Mouse (Mus musculus): ENCODE results near the gene Ssrp1. TPM values are rescaled to one million over a fixed set of nuclear protein-coding genes. Genes with fewer than 3 reads are reported as not detected.

Ssrp1 gene
- polyA plus RNA-seq, 2 experiments from 2014 or later: 135 to 160 TPM

DNA sequence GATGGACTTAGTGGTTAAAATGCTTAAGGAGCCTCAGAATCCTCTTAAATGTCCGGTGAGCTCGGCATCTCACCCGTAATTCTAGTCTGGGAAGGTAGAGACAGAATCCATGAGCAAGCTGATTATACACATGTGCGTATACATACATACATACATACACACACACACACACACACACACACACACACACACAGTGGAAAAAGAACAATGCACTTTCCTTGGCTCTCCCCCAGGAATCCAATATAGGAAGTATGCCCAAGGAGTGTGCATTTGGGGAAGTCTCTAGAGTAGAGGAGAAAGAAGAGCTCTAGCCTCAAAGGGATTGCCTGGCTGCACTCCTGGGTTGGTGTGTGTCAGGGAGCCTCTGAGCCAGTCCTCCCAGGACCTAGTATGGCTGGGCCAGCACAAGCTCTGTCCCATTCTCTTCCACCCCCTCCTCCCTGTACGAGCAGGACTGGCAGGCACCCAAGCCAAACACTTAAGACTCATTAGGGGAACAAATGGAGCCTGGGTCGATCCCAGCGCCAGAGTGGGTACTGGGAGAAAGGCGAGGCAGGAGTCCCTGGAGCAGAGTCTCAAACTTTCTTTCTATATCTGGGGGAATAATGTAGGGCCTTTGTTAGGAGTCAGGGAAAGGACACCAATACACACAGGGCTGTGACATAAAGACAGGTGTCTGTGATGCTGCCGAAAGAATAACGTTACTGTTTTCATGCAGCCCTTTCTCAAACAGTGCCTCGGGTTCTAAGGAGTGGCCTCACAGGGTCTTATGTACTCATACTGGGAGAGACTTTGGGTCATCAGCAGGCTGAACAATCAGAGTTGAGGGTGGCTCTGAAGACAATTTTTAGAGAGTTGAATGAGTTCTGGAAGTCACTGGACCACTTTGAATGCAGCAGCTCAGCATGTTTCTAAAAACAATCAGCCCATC lies 51.9 kb downstream of the Ssrp1 start:
- no peak for ATAC-seq

GRCm38 (mm10) chr2:85091325-85091724 lies 54.3 kb downstream of the Ssrp1 start:
- ATAC-seq: no peak

DNA sequence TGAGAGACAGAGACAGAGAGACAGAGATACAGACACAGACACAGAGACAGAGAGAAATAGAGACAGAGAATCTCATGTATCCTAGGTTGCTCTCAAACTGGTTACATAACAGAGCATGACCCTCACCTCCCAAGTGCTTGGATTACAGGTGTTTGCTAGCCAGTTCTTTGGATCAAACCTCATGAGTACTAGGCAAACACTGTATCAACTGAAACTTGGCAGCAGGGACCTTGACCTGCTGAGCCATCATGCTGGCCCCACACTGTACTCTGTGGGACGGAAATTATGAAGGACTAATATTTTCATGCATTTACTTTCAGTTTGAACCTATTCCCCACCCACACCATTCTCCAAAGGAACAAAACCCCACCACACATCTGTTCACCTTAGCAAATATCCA lies 56.3 kb downstream of the Ssrp1 start:
- ATAC-seq: no peak

GRCm38 (mm10) chr2:85095906-85096305 lies 58.9 kb downstream of the Ssrp1 start:
- no peak for ATAC-seq

Other genes starting within 250 kb of the Ssrp1 start
- 10 to 100 TPM; 71.4 to 83.0 TPM for gene Ube2l6, start 238.4 kb upstream of the Ssrp1 start, polyA plus RNA-seq (2017; shearing (Covaris generic))
- not detected for gene Smtnl1, start 214.6 kb upstream of the Ssrp1 start, polyA plus RNA-seq (2017; shearing (Covaris generic))
- gene Timm10, start 210.2 kb upstream of the Ssrp1 start, polyA plus RNA-seq (2017; shearing (Covaris generic)): 10 to 100 TPM; 36.8 to 40.4 TPM
- 1 to 10 TPM; 3.7 to 7.6 TPM for gene Slc43a1, start 198.4 kb upstream of the Ssrp1 start, polyA plus RNA-seq (2017; shearing (Covaris generic))
- gene Rtn4rl2, start 150.5 kb upstream of the Ssrp1 start, polyA plus RNA-seq (2017; shearing (Covaris generic)): not detected
- 10 to 100 TPM; 15.5 to 15.6 TPM for gene Slc43a3, start 100.7 kb upstream of the Ssrp1 start, polyA plus RNA-seq (2017; shearing (Covaris generic))
- gene Prg2, start 56.8 kb upstream of the Ssrp1 start, polyA plus RNA-seq (2017; shearing (Covaris generic)): under 1 TPM in 1 of 2 experiments, not detected in 1; 0.65 TPM
- not detected for gene Prg3, start 49.0 kb upstream of the Ssrp1 start, polyA plus RNA-seq (2017; shearing (Covaris generic))
- under 1 TPM in 1 of 2 experiments, not detected in 1; 0.62 TPM for gene P2rx3, start 228 bp downstream of the Ssrp1 start, polyA plus RNA-seq (2017; shearing (Covaris generic))
- gene Tnks1bp1, start 10.8 kb downstream of the Ssrp1 start, polyA plus RNA-seq (2017; shearing (Covaris generic)): 1 to 10 TPM; 3.9 to 6.3 TPM
- not detected for gene Aplnr, start 99.0 kb downstream of the Ssrp1 start, polyA plus RNA-seq (2017; shearing (Covaris generic))
- gene Lrrc55, start 160.0 kb downstream of the Ssrp1 start, polyA plus RNA-seq (2017; shearing (Covaris generic)): not detected